Mouse (Mus musculus) cerebellum, adult 2 months (tissue): ENCODE measurements around the gene Mrpl23.

ENCODE experiments used
- CTCF ChIP-seq: fragments of 200-500 bp; IDR thresholded peaks from 2 replicates; pipeline ENCODE4 v1.5.1; 2011; ENCODE audit warnings: low read depth, mild to moderate bottlenecking, control low read depth, low read length, moderate library complexity, borderline replicate concordance; ENCODE audit not compliant: insufficient read depth
- POLR2A ChIP-seq: fragments of 200-500 bp; IDR thresholded peaks from 2 replicates; pipeline ENCODE4 v1.6.1; 2011; ENCODE audit warnings: low read length, control low read depth, borderline replicate concordance; ENCODE audit not compliant: insufficient read depth

- TF ChIP-seq CTCF (no peak), POLR2A (no peak)
Observed at GRCm38 (mm10) chr7:142575971-142576370, 43.5 kb downstream of the Mrpl23 start.
